Mouse (Mus musculus) ES-E14 (cell line): Measurements from ENCODE around the gene Gnai2.

Experiments used
- CHD2 ChIP-seq: IDR thresholded peaks from 2 replicates; pipeline ENCODE4 v1.6.1; 2014; ENCODE audit warnings: mild to moderate bottlenecking, low read depth, low read length, inconsistent platforms
- HCFC1 ChIP-seq: IDR thresholded peaks from 2 replicates; pipeline ENCODE4 v1.6.1; 2012; ENCODE audit warnings: low read length, inconsistent platforms, borderline replicate concordance; ENCODE audit not compliant: insufficient read depth
- MAFK ChIP-seq: IDR thresholded peaks from 2 replicates; pipeline ENCODE4 v1.6.1; 2014; ENCODE audit warnings: mild to moderate bottlenecking, low read depth, low read length, inconsistent platforms; ENCODE audit not compliant: insufficient read depth
- ZC3H11A ChIP-seq: IDR thresholded peaks from 2 replicates; pipeline ENCODE4 v1.6.1; 2012; ENCODE audit warnings: low read depth, mild to moderate bottlenecking, inconsistent platforms, low read length, borderline replicate concordance
- ZNF384 ChIP-seq: IDR thresholded peaks from 2 replicates; pipeline ENCODE4 v1.6.1; 2012; ENCODE audit warnings: low read depth, low read length, inconsistent platforms

DNA sequence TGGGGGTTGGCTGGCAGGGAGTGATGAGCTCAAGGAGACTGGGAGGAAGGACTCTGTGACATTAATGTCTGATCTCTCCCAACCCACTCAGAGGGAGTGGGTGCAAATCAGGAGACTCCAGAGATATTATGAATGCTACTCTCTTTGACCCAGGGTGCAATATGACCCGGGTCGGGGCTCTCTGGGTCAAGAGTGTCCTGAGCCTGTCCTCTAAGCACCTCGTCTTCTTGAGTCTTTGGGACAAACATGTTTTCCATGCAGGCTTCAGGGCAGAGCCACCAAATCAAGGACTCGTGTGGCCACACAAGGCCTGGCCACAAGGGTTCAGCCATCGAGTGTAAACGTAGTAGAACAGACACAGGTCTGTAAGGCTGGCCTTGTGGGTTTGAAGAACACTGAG, 22.9 kb upstream of the Gnai2 start:
- TF ChIP-seq MAFK (no peak), ZNF384 (no peak), HCFC1 (no peak), ZC3H11A (no peak), CHD2 (no peak)
